8 mouse cellular contexts compared by ENCODE assay signal in the genomic region with DNA sequence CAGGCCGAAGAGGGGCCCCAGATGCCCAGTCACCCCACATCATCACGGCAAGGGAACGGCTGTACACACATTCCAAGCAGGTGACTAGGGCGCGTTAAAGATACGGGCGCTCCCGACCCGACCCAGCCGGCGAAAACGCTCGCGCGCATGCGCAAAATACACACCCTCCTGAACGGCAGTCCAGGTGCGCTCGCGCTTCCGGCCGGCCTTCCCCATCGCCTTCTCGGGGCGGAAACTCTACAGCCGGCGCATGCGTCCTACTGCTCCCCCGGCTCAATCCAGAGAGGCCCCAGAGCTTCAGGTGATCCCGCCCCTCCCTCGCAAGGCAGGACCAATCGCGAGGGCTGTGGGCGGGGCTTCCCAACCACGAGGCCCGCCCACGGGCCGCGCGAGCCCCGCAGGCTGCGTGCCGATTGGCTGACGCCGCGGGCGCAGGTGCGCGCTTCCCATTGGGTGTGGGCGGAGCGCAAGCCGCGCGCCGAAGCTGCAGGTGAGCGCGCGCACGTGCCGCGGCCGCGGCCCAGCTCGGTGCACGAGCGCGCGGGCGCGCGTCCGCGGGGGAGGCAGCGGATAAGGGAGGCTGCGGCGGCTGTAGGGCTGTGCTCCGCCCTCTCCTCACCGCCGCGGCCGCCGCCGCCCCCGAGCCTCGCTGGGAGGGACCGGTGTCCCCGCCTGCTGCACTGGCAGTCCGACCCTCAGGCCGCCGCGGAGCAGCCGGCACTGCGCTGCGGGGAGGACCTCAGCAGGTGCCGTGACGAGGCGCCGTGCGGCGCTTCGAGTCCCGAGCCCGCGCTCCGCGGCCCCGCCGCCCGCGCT. TPM values are rescaled to one million over a fixed set of nuclear protein-coding genes. Genes with fewer than 3 reads are reported as not detected.
DNase-seq lines count a peak whose midpoint lies in the region; ATAC-seq and TF ChIP-seq lines count a peak whose summit lies in the region.

Gene Pard6b, plus strand, starts transcription at position 574 of the 816 bp plus-strand sequence.

- peak within 1 kb of the TSS; percentile 40 for H3K27ac ChIP-seq in bone marrow, adult 2 months (ENCODE audit: control insufficient read depth, insufficient read depth, low read depth, low read length, poor library complexity)
- peak within 1 kb of the TSS; percentile 63 for H3K27ac ChIP-seq in embryonic facial prominence, embryonic 15.5 days (replicated peaks)
- no peak within 1 kb of the TSS for H3K27ac ChIP-seq in limb, embryonic 14.5 days (replicated peaks; ENCODE audit: low read depth, low read length)
- peak within 1 kb of the TSS; percentile 95 for H3K27ac ChIP-seq in midbrain, postnatal 0 days (ENCODE audit: low read depth, low read length)

- H3K4me1 ChIP-seq in bone marrow, adult 2 months (ENCODE audit: control insufficient read depth, insufficient read depth, low read length): no peaks in the 10 kb centered on the region; the same call in 1 of the 2 replicates
- H3K4me1 ChIP-seq in embryonic facial prominence, embryonic 15.5 days: peaks cover 30% of the 10 kb centered on the region
- H3K4me1 ChIP-seq in limb, embryonic 14.5 days (ENCODE audit: control insufficient read depth, insufficient read depth, low read length): peaks cover 10% of the 10 kb centered on the region
- peaks cover 5% of the 10 kb centered on the region for H3K4me1 ChIP-seq in midbrain, postnatal 0 days (ENCODE audit: insufficient read depth, low read length)

- H3K4me3 ChIP-seq in bone marrow, adult 2 months (replicated peaks; ENCODE audit: control insufficient read depth, low read depth, low read length): peak within 1 kb of the TSS; percentile 69
- peak within 1 kb of the TSS; percentile 71 for H3K4me3 ChIP-seq in embryonic facial prominence, embryonic 15.5 days (replicated peaks)
- H3K4me3 ChIP-seq in limb, embryonic 14.5 days (replicated peaks; ENCODE audit: low read length): peak within 1 kb of the TSS; percentile 69
- peak within 1 kb of the TSS; percentile 76 for H3K4me3 ChIP-seq in midbrain, postnatal 0 days (ENCODE audit: low read depth, low read length)

- no peak for TF ChIP-seq POLR2A in bone marrow, adult 2 months (IDR thresholded peaks at IDR 0.05; ENCODE audit: borderline replicate concordance, control insufficient read depth, low read depth, low read length)
- TF ChIP-seq POLR2A in limb, embryonic 14.5 days (IDR thresholded peaks at IDR 0.05; ENCODE audit: borderline replicate concordance, extremely low read depth, insufficient read depth, insufficient read length): 0 out of 2 replicates have a peak, but pooled peaks have one; percentile 73

- WGBS in bone marrow, adult 2 months: under 1% methylated on average over 108 of the region's 110 CpGs
- whole genome bisulfite sequencing in embryonic facial prominence, embryonic 15.5 days: under 1% methylated on average over 92 of the region's 110 CpGs
- under 1% methylated on average over 76 of the region's 110 CpGs for WGBS in limb, embryonic 14.5 days
- WGBS in midbrain, postnatal 0 days: under 1% methylated on average over 90 of the region's 110 CpGs

- H3K36me3 ChIP-seq in embryonic facial prominence, embryonic 15.5 days: no peaks in the 10 kb centered on the region
- no peaks in the 10 kb centered on the region for H3K36me3 ChIP-seq in limb, embryonic 14.5 days (ENCODE audit: control insufficient read depth, insufficient read depth, low read length)
- H3K36me3 ChIP-seq in midbrain, postnatal 0 days (ENCODE audit: insufficient read depth, low read length): no peaks in the 10 kb centered on the region

- peak within 1 kb of the TSS; percentile 99 for H3K4me2 ChIP-seq in embryonic facial prominence, embryonic 15.5 days (replicated peaks)
- peak within 1 kb of the TSS; percentile 99 for H3K4me2 ChIP-seq in limb, embryonic 14.5 days (replicated peaks; ENCODE audit: low read depth, low read length, severe bottlenecking)
- peak within 1 kb of the TSS; percentile 88 for H3K4me2 ChIP-seq in midbrain, postnatal 0 days (ENCODE audit: low read depth, low read length, poor library complexity, severe bottlenecking)

- no peak for TF ChIP-seq CTCF in bone marrow, adult 2 months (IDR thresholded peaks at IDR 0.05; ENCODE audit: control insufficient read depth, insufficient read depth, low read length)
- no peak for TF ChIP-seq CTCF in midbrain, postnatal 0 days (IDR thresholded peaks at IDR 0.05)

- DNase-seq in 416B (ENCODE audit: low read depth): peak; percentile 97
- DNase-seq in heart, adult 8-10 months (ENCODE audit: low spot score): peak; percentile 85
- DNase-seq in kidney, adult 9 months: peak; percentile 98
- peak; percentile 98 for DNase-seq in limb, embryonic 14.5 days (ENCODE audit: low spot score)
- peak; percentile 98 for DNase-seq in midbrain, postnatal 0 days (ENCODE audit: low spot score)
- DNase-seq in spleen, postnatal 14 days (ENCODE audit: low spot score in 2 of 2): peak; percentile 82 to 86

- H3K9me3 ChIP-seq in embryonic facial prominence, embryonic 15.5 days (replicated peaks): no peaks in the 10 kb centered on the region
- H3K9me3 ChIP-seq in limb, embryonic 14.5 days (ENCODE audit: control insufficient read depth, low read length): no peaks in the 10 kb centered on the region
- H3K9me3 ChIP-seq in midbrain, postnatal 0 days (ENCODE audit: low read length): no peaks in the 10 kb centered on the region

- H3K27me3 ChIP-seq in embryonic facial prominence, embryonic 15.5 days: peaks cover 11% of the 10 kb centered on the region
- peaks cover 8% of the 10 kb centered on the region; the same call in 1 of the 2 replicates for H3K27me3 ChIP-seq in limb, embryonic 14.5 days (ENCODE audit: control insufficient read depth, insufficient read depth, low read length)
- H3K27me3 ChIP-seq in midbrain, postnatal 0 days (ENCODE audit: insufficient read depth, low read length): 0 out of 2 replicates have a peak, but pooled peaks cover 4% of the 10 kb centered on the region

- ATAC-seq in embryonic facial prominence, embryonic 15.5 days (ENCODE audit: insufficient number of reproducible peaks, low FRiP score, low TSS enrichment, low read depth): peak; percentile 92
- ATAC-seq in limb, embryonic 14.5 days (ENCODE audit: low FRiP score, low read depth): peak; percentile 97
- peak; percentile 95 for ATAC-seq in midbrain, postnatal 0 days (ENCODE audit: low FRiP score)

- H3K9ac ChIP-seq in embryonic facial prominence, embryonic 15.5 days: peak within 1 kb of the TSS; percentile 53
- peak within 1 kb of the TSS; percentile 64 for H3K9ac ChIP-seq in limb, embryonic 14.5 days (ENCODE audit: low read depth, low read length, severe bottlenecking)
- peak within 1 kb of the TSS; percentile 78 for H3K9ac ChIP-seq in midbrain, postnatal 0 days (replicated peaks; ENCODE audit: low read length, poor library complexity, severe bottlenecking)

RNA-seq across cellular contexts. Expression of gene Pard6b, which starts in this region (rescaled TPM):
- 0.29 TPM in 1 of 2 replicates, not detected in the other for polyA plus RNA-seq in bone marrow, adult 2 months (2011; ENCODE audit: insufficient read depth, insufficient read length, low replicate concordance, missing spikeins)
- 3.6 and 4.1 TPM in 2 replicates for polyA plus RNA-seq in embryonic facial prominence, embryonic 15.5 days (2015; fragmentation: Nextera tagmentation; extraction: Ambion mirVana)
- total RNA-seq in heart, adult 8-10 months (2022): 1 to 10 TPM; 2.3 to 2.9 (median 2.5) TPM
- polyA plus RNA-seq in limb, embryonic 14.5 days (2012; rRNA removed): 3.7 and 4.0 TPM in 2 replicates
- polyA plus RNA-seq in limb, embryonic 14.5 days (2014; fragmentation: Nextera tagmentation; extraction: Ambion mirVana): 4.0 and 4.1 TPM in 2 replicates
- total RNA-seq in midbrain, postnatal 0 days (2014; rRNA removed): 6.6 and 6.8 TPM in 2 replicates
- polyA plus RNA-seq in midbrain, postnatal 0 days (2015; fragmentation: Nextera tagmentation; extraction: Ambion mirVana): 3.9 and 5.1 TPM in 2 replicates
